Comparison of ENCODE assay signal across 10 mouse cellular contexts in genomic region chr12:100099971-100100706, GRCm38 (mm10). TPM values are rescaled to one million over a fixed set of nuclear protein-coding genes. Genes with fewer than 3 reads are reported as not detected.
A peak's percentile ranks its signal among the peaks of the same experiment; 100 is the strongest.
DNase-seq lines count a peak whose midpoint lies in the region; ATAC-seq and TF ChIP-seq lines count a peak whose summit lies in the region.
"Had no signal": no experiment of that assay in that cellular context is flagged by ENCODE, and none has a peak within 500 bp of the region (broad histone marks: within the 10 kb centered on the region; RNA-seq: fewer than 3 reads in every experiment).

No protein-coding gene starts in this region.

- no peaks in the 10 kb centered on the region for H3K36me3 ChIP-seq in forebrain, embryonic 13.5 days (ENCODE audit: poor library complexity, severe bottlenecking)
- H3K36me3 ChIP-seq in forebrain, embryonic 11.5 days (ENCODE audit: control insufficient read depth, insufficient read depth, low read length), result no peaks in the 10 kb centered on the region
- H3K36me3 ChIP-seq in midbrain, embryonic 11.5 days (ENCODE audit: control insufficient read depth, insufficient read depth, low read length), result no peaks in the 10 kb centered on the region
- no peaks in the 10 kb centered on the region for H3K36me3 ChIP-seq in midbrain, embryonic 10.5 days
- no peaks in the 10 kb centered on the region for H3K36me3 ChIP-seq in hindbrain, postnatal 0 days (ENCODE audit: insufficient read depth, low read length)

- H3K4me2 ChIP-seq in forebrain, embryonic 13.5 days, result no peak overlapping the region
- H3K4me2 ChIP-seq in forebrain, embryonic 11.5 days (ENCODE audit: low read depth, low read length, severe bottlenecking), result no peak overlapping the region
- H3K4me2 ChIP-seq in midbrain, embryonic 11.5 days, result no peak overlapping the region
- no peak overlapping the region for H3K4me2 ChIP-seq in hindbrain, postnatal 0 days (ENCODE audit: low read depth, low read length)

- DNase-seq in forebrain, embryonic 11.5 days (ENCODE audit: low spot score), result no peak
- DNase-seq in midbrain, embryonic 11.5 days (ENCODE audit: low spot score, missing footprints), result peak; percentile 69
- no peak for DNase-seq in midbrain, embryonic 10.5 days (ENCODE audit: low spot score)
- DNase-seq in hindbrain, postnatal 0 days (ENCODE audit: low spot score), result no peak
- peak; percentile 25 for DNase-seq in mesoderm, embryonic 11.5 days (ENCODE audit: low read depth, low spot score)
- no peak for DNase-seq in adrenal gland, adult 18-20 months (ENCODE audit: low spot score in 2 of 2)
- DNase-seq in spleen, adult 18-20 months, result no peak
- DNase-seq: heart, adult 11 months had no signal

- peak; percentile 62; the same call in 1 of the 2 replicates for ATAC-seq in forebrain, embryonic 13.5 days
- no peak for ATAC-seq in forebrain, embryonic 11.5 days (replicated peaks; ENCODE audit: low FRiP score)
- peak; percentile 48; the same call in 1 of the 2 replicates for ATAC-seq in midbrain, embryonic 11.5 days (ENCODE audit: low FRiP score)
- 0 out of 2 replicates have a peak, but pooled peaks have one; percentile 54 for ATAC-seq in hindbrain, postnatal 0 days

- no peak overlapping the region for H3K9ac ChIP-seq in forebrain, embryonic 13.5 days
- H3K9ac ChIP-seq in forebrain, embryonic 11.5 days (ENCODE audit: low read length), result no peak overlapping the region
- no peak overlapping the region for H3K9ac ChIP-seq in midbrain, embryonic 11.5 days (ENCODE audit: low read length)
- no peak overlapping the region for H3K9ac ChIP-seq in hindbrain, postnatal 0 days (replicated peaks; ENCODE audit: low read length)

- no peaks in the 10 kb centered on the region for H3K9me3 ChIP-seq in forebrain, embryonic 13.5 days (replicated peaks)
- H3K9me3 ChIP-seq in forebrain, embryonic 11.5 days (ENCODE audit: control insufficient read depth, low read length), result no peaks in the 10 kb centered on the region
- H3K9me3 ChIP-seq in midbrain, embryonic 11.5 days (ENCODE audit: control insufficient read depth, low read length), result no peaks in the 10 kb centered on the region
- H3K9me3 ChIP-seq in midbrain, embryonic 10.5 days (replicated peaks), result no peaks in the 10 kb centered on the region
- no peaks in the 10 kb centered on the region for H3K9me3 ChIP-seq in hindbrain, postnatal 0 days (ENCODE audit: low read length)

- H3K27ac ChIP-seq in forebrain, embryonic 13.5 days, result no peak overlapping the region
- H3K27ac ChIP-seq in forebrain, embryonic 11.5 days (ENCODE audit: low read depth, low read length), result no peak overlapping the region
- H3K27ac ChIP-seq in midbrain, embryonic 11.5 days (ENCODE audit: low read depth, low read length), result no peak overlapping the region
- no peak overlapping the region for H3K27ac ChIP-seq in midbrain, embryonic 10.5 days (replicated peaks)
- H3K27ac ChIP-seq in hindbrain, postnatal 0 days, result no peak overlapping the region
- H3K27ac ChIP-seq: kidney, postnatal 0 days had no signal

- WGBS in forebrain, embryonic 13.5 days, result 74% methylated on average over 3 of the region's 3 CpGs
- 69% methylated on average over 3 of the region's 3 CpGs for WGBS in forebrain, embryonic 11.5 days
- WGBS in midbrain, embryonic 11.5 days, result 63% methylated on average over 3 of the region's 3 CpGs
- 63% methylated on average over 3 of the region's 3 CpGs for WGBS in midbrain, embryonic 10.5 days
- WGBS in hindbrain, postnatal 0 days, result 43% methylated on average over 3 of the region's 3 CpGs

- H3K4me1 ChIP-seq in forebrain, embryonic 13.5 days, result no peaks in the 10 kb centered on the region
- H3K4me1 ChIP-seq in forebrain, embryonic 11.5 days (replicated peaks; ENCODE audit: control insufficient read depth, insufficient read depth, low read length), result no peaks in the 10 kb centered on the region
- H3K4me1 ChIP-seq in midbrain, embryonic 11.5 days (ENCODE audit: control insufficient read depth, insufficient read depth, low read length), result no peaks in the 10 kb centered on the region
- H3K4me1 ChIP-seq in midbrain, embryonic 10.5 days, result no peaks in the 10 kb centered on the region
- H3K4me1 ChIP-seq in hindbrain, postnatal 0 days (ENCODE audit: insufficient read depth, low read length), result no peaks in the 10 kb centered on the region

- no peak for TF ChIP-seq CTCF in hindbrain, postnatal 0 days (IDR thresholded peaks at IDR 0.05; ENCODE audit: low read depth)

- no peaks in the 10 kb centered on the region for H3K27me3 ChIP-seq in forebrain, embryonic 13.5 days
- no peaks in the 10 kb centered on the region for H3K27me3 ChIP-seq in forebrain, embryonic 11.5 days (ENCODE audit: control insufficient read depth, insufficient read depth, low read length)
- no peaks in the 10 kb centered on the region for H3K27me3 ChIP-seq in midbrain, embryonic 11.5 days (ENCODE audit: control insufficient read depth, insufficient read depth, low read length)
- H3K27me3 ChIP-seq in midbrain, embryonic 10.5 days (ENCODE audit: low read depth, poor library complexity, severe bottlenecking), result no peaks in the 10 kb centered on the region
- no peaks in the 10 kb centered on the region for H3K27me3 ChIP-seq in hindbrain, postnatal 0 days (ENCODE audit: insufficient read depth, low read length)

- H3K4me3 ChIP-seq in forebrain, embryonic 13.5 days, result no peak overlapping the region
- no peak overlapping the region for H3K4me3 ChIP-seq in forebrain, embryonic 11.5 days (ENCODE audit: low read depth, low read length)
- H3K4me3 ChIP-seq in midbrain, embryonic 11.5 days (ENCODE audit: low read depth, low read length), result no peak overlapping the region
- H3K4me3 ChIP-seq in midbrain, embryonic 10.5 days, result no peak overlapping the region
- H3K4me3 ChIP-seq in hindbrain, postnatal 0 days (ENCODE audit: low read length), result no peak overlapping the region

RNA-seq across cellular contexts. Expression of gene Psmc1, which starts 9.8 kb away (rescaled TPM):
- 303 and 312 TPM in 2 replicates for polyA plus RNA-seq in forebrain, embryonic 13.5 days (2015; fragmentation: Nextera tagmentation; extraction: Ambion mirVana)
- 403 and 404 TPM in 2 replicates for polyA plus RNA-seq in forebrain, embryonic 11.5 days (2014; fragmentation: Nextera tagmentation; extraction: Ambion mirVana)
- 448 and 451 TPM in 2 replicates for polyA plus RNA-seq in midbrain, embryonic 11.5 days (2014; fragmentation: Nextera tagmentation; extraction: Ambion mirVana)
- 417 and 419 TPM in 2 replicates for polyA plus RNA-seq in midbrain, embryonic 10.5 days (2016; fragmentation: Nextera tagmentation; extraction: Ambion mirVana)
- total RNA-seq in hindbrain, postnatal 0 days (2014; rRNA removed), result 64.4 and 89.0 TPM in 2 replicates
- polyA plus RNA-seq in hindbrain, postnatal 0 days (2015; fragmentation: Nextera tagmentation; extraction: Ambion mirVana), result 275 and 295 TPM in 2 replicates
- 100 to 1,000 TPM; 185 to 265 TPM for total RNA-seq in adrenal gland, adult 18-20 months (2021)

RNA-seq across cellular contexts. Expression of gene Nrde2, which starts 59.3 kb away (rescaled TPM):
- 14.6 and 15.7 TPM in 2 replicates for polyA plus RNA-seq in forebrain, embryonic 13.5 days (2015; fragmentation: Nextera tagmentation; extraction: Ambion mirVana)
- polyA plus RNA-seq in forebrain, embryonic 11.5 days (2014; fragmentation: Nextera tagmentation; extraction: Ambion mirVana), result 14.4 and 16.2 TPM in 2 replicates
- polyA plus RNA-seq in midbrain, embryonic 11.5 days (2014; fragmentation: Nextera tagmentation; extraction: Ambion mirVana), result 11.6 and 13.5 TPM in 2 replicates
- 14.1 and 15.1 TPM in 2 replicates for polyA plus RNA-seq in midbrain, embryonic 10.5 days (2016; fragmentation: Nextera tagmentation; extraction: Ambion mirVana)
- total RNA-seq in hindbrain, postnatal 0 days (2014; rRNA removed), result 20.2 and 20.5 TPM in 2 replicates
- polyA plus RNA-seq in hindbrain, postnatal 0 days (2015; fragmentation: Nextera tagmentation; extraction: Ambion mirVana), result 11.8 and 13.6 TPM in 2 replicates
- total RNA-seq in adrenal gland, adult 18-20 months (2021), result 10 to 100 TPM in 1 of 2 experiments, 1 to 10 TPM in 1; 8.9 to 14.8 TPM

Comparison
In these comparisons a context has a peak if more than half of its experiments do, and no peak if none do; other contexts are left out.
1. DNase-seq: peak in midbrain, embryonic 11.5 days (single experiment) and mesoderm, embryonic 11.5 days (single experiment); none in forebrain, embryonic 11.5 days (single experiment), midbrain, embryonic 10.5 days (single experiment), hindbrain, postnatal 0 days (single experiment), adrenal gland, adult 18-20 months (0 of 2) and spleen, adult 18-20 months (0 of 2).